Mouse (Mus musculus) midbrain, embryonic 14.5 days (tissue): ENCODE data around the gene Gm49369. TPM values are rescaled to one million over a fixed set of nuclear protein-coding genes. Genes with fewer than 3 reads are reported as not detected.

Experiments used
- ATAC-seq: fragments of 200-750 bp; cut with Nextera tagmentation; 2 replicates; pipeline ENCODE4 v1.8.0; 2017; ENCODE audit warnings: moderate number of reproducible peaks, moderate library complexity; ENCODE audit not compliant: low FRiP score, low TSS enrichment
- DNase-seq: peaks from one replicate; pipeline ENCODE4 v3.0.0-alpha.2; 2015
- H3K27ac ChIP-seq: fragments of 300-500 bp; sonication (generic); replicated peaks from 2 replicates; pipeline ENCODE4 v1.5.1; 2014; ENCODE audit warnings: mild to moderate bottlenecking, low read depth, low read length, moderate library complexity
- H3K27me3 ChIP-seq: fragments of 300-500 bp; sonication (generic); 2 replicates; pipeline ENCODE4 v1.6.1; 2014; ENCODE audit warnings: low read length, control low read depth, mixed read lengths; ENCODE audit not compliant: control insufficient read depth, insufficient read depth
- H3K36me3 ChIP-seq: fragments of 300-500 bp; sonication (generic); 2 replicates; pipeline ENCODE4 v1.6.1; 2014; ENCODE audit warnings: low read length, control low read depth; ENCODE audit not compliant: control insufficient read depth, insufficient read depth
- H3K4me1 ChIP-seq: fragments of 300-500 bp; sonication (generic); 2 replicates; pipeline ENCODE4 v1.6.1; 2014; ENCODE audit warnings: mild to moderate bottlenecking, antibody characterized with exemption, low read length, control low read depth; ENCODE audit not compliant: control insufficient read depth, insufficient read depth
- H3K4me2 ChIP-seq: fragments of 300-500 bp; sonication (generic); 2 replicates; pipeline ENCODE4 v1.6.1; 2014; ENCODE audit warnings: mild to moderate bottlenecking, low read length, moderate library complexity
- H3K4me3 ChIP-seq: fragments of 300-500 bp; sonication (generic); replicated peaks from 2 replicates; pipeline ENCODE4 v1.5.1; 2014; ENCODE audit warnings: low read depth, low read length
- H3K9ac ChIP-seq: fragments of 300-500 bp; sonication (generic); replicated peaks from 2 replicates; pipeline ENCODE4 v1.6.1; 2014; ENCODE audit warnings: mild to moderate bottlenecking, low read length, moderate library complexity
- H3K9me3 ChIP-seq: fragments of 300-500 bp; sonication (generic); 2 replicates; pipeline ENCODE4 v1.6.1; 2016; ENCODE audit warnings: low read length, control low read depth, mixed read lengths; ENCODE audit not compliant: control insufficient read depth
- WGBS: fragments of 180-500 bp; shearing (Covaris S2); extraction: QIAGEN DNeasy Blood & Tissue Kit; methylation state at CpG from one replicate; pipeline ENCODE4 v1.1.7; 2014; 5-methylcytosine and 5-hydroxymethylcytosine counted together
- polyA plus RNA-seq: library from polyadenylated mRNA; unstranded; fragments of >200 nt; fragmentation: Nextera tagmentation; extraction: Ambion mirVana; gene quantifications from 2 replicates; pipeline ENCODE4 v1.2.1, GENCODE M21; 2014

Gm49369 gene
- polyA plus RNA-seq, 1 experiment from 2014 or later = 1.8 TPM

DNA sequence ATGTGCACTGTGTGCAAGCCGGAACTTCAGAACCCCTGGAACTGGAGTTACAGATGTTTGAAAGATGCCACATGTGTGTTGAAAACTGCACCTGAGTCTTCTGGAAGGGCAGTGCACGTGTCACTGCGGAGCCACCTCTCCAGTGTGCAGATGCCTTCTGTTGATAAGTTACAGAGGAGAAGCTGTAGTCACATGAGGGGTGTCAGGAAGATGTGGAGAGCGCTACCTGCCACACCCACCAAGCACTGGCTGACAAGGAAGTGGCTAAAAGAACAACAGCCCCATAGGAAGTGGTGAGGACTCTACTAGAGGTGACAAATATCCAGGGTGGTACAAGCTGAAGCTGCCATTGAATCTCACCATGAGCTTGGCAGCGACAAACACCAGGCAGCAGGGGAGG lies 28.6 kb downstream of the Gm49369 start:
- H3K27ac ChIP-seq = no peak overlapping the region
- no peaks in the 10 kb centered on the region for H3K9me3 ChIP-seq
- no peak overlapping the region for H3K4me3 ChIP-seq
- H3K27me3 ChIP-seq = no peaks in the 10 kb centered on the region
- H3K36me3 ChIP-seq = no peaks in the 10 kb centered on the region
- no peak for ATAC-seq
- 82% methylated on average over 5 of the region's 5 CpGs for WGBS
- DNase-seq = no peak
- H3K4me1 ChIP-seq = 0 out of 2 replicates have a peak, but pooled peaks cover 10% of the 10 kb centered on the region
- H3K9ac ChIP-seq = no peak overlapping the region
- H3K4me2 ChIP-seq = no peak overlapping the region

DNA sequence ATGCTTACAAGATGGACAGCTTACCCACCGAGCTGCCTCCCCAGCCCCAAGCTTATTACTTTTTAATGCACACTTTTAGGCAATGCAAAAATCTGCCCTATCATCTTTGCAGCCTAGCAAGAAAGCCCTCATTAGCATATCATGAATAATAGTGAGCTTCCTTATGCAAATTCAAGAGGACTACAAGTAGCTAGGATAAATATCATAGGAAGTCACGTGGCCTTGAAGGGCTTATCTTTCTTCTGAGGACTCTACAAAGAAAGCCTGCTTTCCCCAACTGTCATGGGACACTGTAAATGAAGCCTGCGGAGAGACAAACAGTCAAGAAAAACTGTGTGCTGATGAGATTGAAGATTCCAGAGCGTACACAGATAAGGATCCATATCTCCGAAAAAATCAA lies 30.9 kb downstream of the Gm49369 start:
- Histone ChIP-seq H3K27ac (peak overlapping the region; percentile 27; the same call in 1 of the 2 replicates), H3K4me3 (no peak overlapping the region), H3K27me3 (no peaks in the 10 kb centered on the region), H3K9ac (no peak overlapping the region), H3K9me3 (no peaks in the 10 kb centered on the region), H3K4me1 (0 out of 2 replicates have a peak, but pooled peaks cover 10% of the 10 kb centered on the region), H3K4me2 (no peak overlapping the region), H3K36me3 (no peaks in the 10 kb centered on the region)
- WGBS = 42% methylated on average over 5 of the region's 5 CpGs
- peak; percentile 58 for DNase-seq
- ATAC-seq = peak; percentile 37; the same call in 1 of the 2 replicates

DNA sequence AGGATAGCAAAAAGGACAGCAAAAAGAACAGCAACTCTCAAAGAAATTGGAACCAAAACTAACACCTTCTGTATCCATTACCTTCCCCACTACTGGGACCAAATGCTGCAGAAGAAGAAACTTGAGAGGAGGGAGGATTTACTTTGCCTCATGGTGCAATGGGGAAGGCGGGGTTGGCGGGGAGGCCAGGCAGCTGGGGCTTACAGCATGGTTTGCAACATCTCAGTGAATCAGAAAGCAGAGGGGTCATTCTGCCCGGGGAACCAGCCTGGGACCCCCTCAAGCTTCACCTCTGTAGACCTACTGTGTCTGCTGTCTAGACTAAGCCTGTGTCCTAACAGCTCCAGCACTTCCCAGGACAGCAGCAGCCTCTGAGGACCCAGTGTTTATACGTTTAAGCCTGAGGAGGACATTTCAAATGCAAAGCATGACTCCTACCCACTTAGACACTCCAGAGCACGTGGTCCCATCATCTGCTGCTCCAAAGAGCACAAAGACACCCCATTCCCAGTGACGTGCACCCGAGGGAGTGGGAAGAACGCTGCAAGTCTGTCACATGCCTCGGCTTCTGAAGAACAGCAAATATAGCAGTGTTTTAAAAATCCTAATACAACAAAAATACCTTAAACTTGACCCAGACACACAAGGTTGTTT lies 33.0 kb downstream of the Gm49369 start:
- H3K4me3 ChIP-seq = no peak overlapping the region
- peak; percentile 57; the same call in 1 of the 2 replicates for ATAC-seq
- no peaks in the 10 kb centered on the region for H3K27me3 ChIP-seq
- no peaks in the 10 kb centered on the region for H3K9me3 ChIP-seq
- WGBS = 21% methylated on average over 9 of the region's 9 CpGs
- H3K36me3 ChIP-seq = no peaks in the 10 kb centered on the region
- no peak overlapping the region for H3K4me2 ChIP-seq
- peak overlapping the region; percentile 62; the same call in 1 of the 2 replicates for H3K27ac ChIP-seq
- H3K4me1 ChIP-seq = 0 out of 2 replicates have a peak, but pooled peaks cover 10% of the 10 kb centered on the region
- peak; percentile 74 for DNase-seq
- H3K9ac ChIP-seq = no peak overlapping the region

DNA sequence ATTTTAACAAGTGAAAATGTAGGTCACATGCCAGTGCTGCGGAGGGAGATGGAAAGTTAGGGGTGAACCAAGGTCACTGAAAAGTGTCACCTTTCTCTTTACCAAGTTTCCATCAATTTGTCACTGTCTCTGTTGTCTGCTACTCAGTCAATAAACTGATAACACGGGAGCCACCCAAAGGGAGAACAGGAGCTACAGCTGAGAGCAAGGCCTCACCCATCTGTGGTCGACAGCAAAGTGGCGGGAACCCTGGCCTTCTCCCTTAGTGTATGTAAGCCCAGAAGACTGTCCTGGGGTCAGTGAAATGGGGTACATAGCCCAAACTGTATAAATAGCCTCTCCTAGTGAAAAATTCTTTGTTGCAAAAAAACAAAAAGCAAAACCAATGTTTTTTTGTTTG lies 34.9 kb downstream of the Gm49369 start:
- Histone ChIP-seq H3K4me1 (0 out of 2 replicates have a peak, but pooled peaks cover 10% of the 10 kb centered on the region), H3K27me3 (no peaks in the 10 kb centered on the region), H3K36me3 (no peaks in the 10 kb centered on the region), H3K9me3 (no peaks in the 10 kb centered on the region), H3K4me3 (no peak overlapping the region), H3K4me2 (no peak overlapping the region), H3K27ac (no peak overlapping the region), H3K9ac (no peak overlapping the region)
- DNase-seq = no peak
- WGBS = 82% methylated on average over 4 of the region's 4 CpGs
- ATAC-seq = no peak

DNA sequence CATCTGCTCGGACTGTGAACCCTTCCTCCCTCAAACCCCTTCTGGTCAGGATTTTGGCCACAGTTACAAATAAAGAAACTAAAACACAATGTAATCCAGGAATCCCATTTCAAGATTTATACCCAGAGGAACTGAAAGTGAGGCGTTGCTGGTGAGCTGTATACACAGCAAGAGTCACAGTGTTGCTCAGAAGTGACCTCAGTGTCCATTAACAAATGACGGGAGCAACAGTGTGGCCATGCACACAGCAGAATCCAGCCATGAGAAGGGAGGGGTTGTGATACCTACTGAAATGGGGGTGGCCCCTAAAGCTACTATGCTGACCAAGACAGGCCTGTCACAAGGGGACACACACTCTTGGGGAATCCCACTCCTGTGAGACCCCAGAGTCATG lies 40.2 kb downstream of the Gm49369 start:
- WGBS = 89% methylated on average over 3 of the region's 3 CpGs
- Histone ChIP-seq H3K4me2 (no peak overlapping the region), H3K9ac (no peak overlapping the region), H3K4me3 (no peak overlapping the region), H3K27ac (no peak overlapping the region), H3K4me1 (no peaks in the 10 kb centered on the region), H3K9me3 (no peaks in the 10 kb centered on the region), H3K36me3 (no peaks in the 10 kb centered on the region), H3K27me3 (no peaks in the 10 kb centered on the region)
- no peak for ATAC-seq
- DNase-seq = no peak

DNA sequence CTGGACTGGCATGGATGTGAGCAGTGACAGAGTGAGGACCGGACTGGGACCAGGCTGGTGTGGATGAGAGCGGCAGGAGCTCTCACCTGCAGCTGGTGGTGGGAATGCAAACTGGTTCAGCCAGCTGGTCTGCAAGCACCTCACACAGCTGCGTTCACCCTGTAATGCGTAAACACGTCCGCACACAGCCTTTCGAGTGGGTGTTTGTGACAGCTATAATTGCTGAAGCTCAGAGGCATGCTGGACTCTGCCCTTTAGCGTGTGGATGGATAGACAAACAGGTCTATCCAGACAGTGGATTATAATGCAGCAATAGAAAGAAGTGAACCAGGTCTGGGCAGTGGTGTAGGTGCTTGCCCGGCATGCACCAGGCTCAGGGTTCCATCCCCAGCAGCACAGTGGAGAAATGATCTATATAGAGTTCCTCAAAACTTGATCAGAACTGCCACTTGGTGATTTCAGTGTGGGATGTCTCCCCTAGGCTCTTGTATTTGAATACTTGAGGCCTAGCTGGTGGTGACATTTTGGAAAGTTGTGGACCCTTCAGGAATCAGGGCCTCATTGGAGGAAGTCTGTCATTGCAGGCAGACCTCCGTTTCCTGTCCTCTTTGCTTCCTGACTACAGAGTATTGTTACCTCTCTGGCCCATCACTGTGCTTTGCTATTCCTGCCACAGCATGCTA lies 40.8 kb downstream of the Gm49369 start:
- DNase-seq = no peak
- H3K36me3 ChIP-seq = no peaks in the 10 kb centered on the region
- no peak overlapping the region for H3K4me2 ChIP-seq
- no peak overlapping the region for H3K27ac ChIP-seq
- WGBS = 87% methylated on average over 10 of the region's 10 CpGs
- no peaks in the 10 kb centered on the region for H3K9me3 ChIP-seq
- H3K9ac ChIP-seq = no peak overlapping the region
- H3K4me3 ChIP-seq = no peak overlapping the region
- H3K27me3 ChIP-seq = no peaks in the 10 kb centered on the region
- no peaks in the 10 kb centered on the region for H3K4me1 ChIP-seq
- no peak for ATAC-seq

DNA sequence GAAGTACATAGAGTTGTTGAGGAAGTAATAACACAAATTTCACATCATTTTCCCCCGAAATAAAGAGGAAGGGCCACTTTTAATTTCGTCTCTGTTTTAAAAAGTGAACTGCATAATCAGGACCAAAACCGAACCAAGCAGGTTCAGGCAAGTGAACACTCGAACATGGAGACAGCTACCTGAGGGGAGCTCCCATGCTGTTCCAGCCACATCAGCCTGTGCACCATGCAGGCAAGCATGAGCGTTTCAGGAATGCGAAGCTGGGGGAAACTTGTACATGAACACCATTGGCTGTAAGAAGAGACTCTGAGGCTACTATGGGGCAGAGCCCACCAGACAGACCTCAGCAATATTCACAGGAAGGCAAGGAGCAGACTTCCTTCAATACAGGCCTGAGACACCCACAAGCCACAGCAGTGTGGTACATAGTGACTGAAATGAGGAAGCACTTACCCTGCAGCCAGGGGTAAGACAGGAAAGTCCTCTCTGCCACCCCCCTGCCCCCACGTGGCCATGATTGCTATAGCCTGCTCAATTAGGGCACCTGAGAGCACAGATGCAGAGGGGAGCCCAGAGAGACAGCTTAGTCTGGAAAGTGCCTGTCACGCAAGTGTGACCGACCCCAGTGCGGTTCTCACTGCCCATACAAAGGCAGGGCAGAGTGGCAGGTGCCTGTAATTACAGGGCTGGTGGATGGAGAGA lies 42.0 kb downstream of the Gm49369 start:
- no peak for ATAC-seq
- Histone ChIP-seq H3K27me3 (no peaks in the 10 kb centered on the region), H3K9me3 (no peaks in the 10 kb centered on the region), H3K4me2 (no peak overlapping the region), H3K4me1 (no peaks in the 10 kb centered on the region), H3K36me3 (no peaks in the 10 kb centered on the region), H3K27ac (no peak overlapping the region), H3K4me3 (no peak overlapping the region), H3K9ac (no peak overlapping the region)
- DNase-seq = no peak
- WGBS = 64% methylated on average over 10 of the region's 10 CpGs

DNA sequence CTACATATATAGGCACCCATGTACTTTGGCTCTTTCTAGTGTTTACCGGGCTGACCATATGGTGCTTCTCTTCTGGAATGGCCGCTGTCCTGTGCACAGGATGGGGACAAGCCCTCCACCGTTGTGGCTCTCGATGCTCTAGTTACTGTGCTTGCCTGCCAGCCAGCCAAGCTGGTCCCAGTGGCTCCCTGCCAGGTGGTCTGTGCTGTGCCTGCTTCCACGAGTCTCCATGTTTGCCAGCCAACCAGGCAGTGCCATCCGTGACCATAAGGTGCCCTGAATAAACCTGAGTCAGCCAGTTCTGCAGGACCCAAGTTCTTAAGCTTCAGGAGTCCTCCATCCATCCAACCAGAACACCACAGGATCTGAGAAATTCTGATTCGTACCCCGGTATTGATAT lies 47.3 kb downstream of the Gm49369 start:
- Histone ChIP-seq H3K9ac (no peak overlapping the region), H3K36me3 (no peaks in the 10 kb centered on the region), H3K9me3 (no peaks in the 10 kb centered on the region), H3K4me1 (no peaks in the 10 kb centered on the region), H3K27me3 (no peaks in the 10 kb centered on the region), H3K27ac (no peak overlapping the region), H3K4me3 (no peak overlapping the region), H3K4me2 (no peak overlapping the region)
- no peak for DNase-seq
- 80% methylated on average over 8 of the region's 8 CpGs for WGBS
- no peak for ATAC-seq
